8 mouse cellular contexts compared by ENCODE assay signal in the genomic region with DNA sequence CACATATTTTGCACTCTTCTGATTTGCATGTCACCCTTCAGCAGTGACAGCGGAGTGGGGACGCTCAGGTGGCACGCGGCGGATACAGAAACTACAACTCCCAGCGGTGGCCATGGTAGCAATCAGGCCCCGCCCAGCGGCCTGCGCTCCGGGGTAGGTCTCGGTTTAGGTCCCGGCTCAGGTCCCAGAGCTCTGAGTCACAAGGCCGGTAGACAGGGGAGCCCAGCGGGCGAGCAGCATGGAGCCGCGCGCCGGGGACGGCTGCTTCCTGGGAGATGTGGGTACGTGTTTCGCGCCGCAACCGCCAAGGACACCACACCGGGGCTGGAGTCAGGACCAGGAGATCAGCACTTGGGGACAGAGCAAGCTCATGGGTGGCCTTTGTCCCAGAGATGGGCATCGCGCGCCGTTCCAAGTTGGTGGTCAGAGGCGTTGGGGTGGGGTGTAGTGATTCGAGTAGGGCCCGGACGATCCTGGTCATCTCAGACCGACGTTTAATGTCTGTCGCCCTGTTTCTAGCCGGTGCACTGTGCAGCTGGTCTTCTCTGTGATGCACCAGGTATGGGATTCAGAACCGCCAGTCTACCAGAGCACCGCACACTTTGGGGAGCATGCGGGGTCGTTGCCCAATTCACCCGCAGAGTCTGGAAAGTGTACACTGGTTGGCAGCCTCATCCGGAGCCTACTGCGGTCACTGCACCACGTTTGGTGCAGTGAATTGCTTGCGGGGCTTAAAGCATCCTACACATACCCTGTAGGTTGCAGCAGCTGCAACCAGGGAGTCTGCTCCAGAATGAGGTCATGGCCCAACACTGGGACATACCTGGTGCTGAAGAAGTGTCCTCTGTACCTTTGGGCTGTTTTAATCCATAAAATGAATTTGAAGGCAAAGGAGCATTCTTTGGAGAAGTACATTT. TPM values are rescaled to one million over a fixed set of nuclear protein-coding genes. Genes with fewer than 3 reads are reported as not detected.
DNase-seq lines count a peak whose midpoint lies in the region; ATAC-seq lines count a peak whose summit lies in the region.

A gene (plus strand): TSS at position 138 of the 917 bp plus-strand sequence.

- peak; percentile 93 for ATAC-seq in hindbrain, embryonic 12.5 days (ENCODE audit: low FRiP score)

- WGBS in hindbrain, embryonic 12.5 days: 1% methylated on average over 47 of the region's 47 CpGs

- H3K36me3 ChIP-seq in hindbrain, embryonic 12.5 days: no peaks in the 10 kb centered on the region

- no peaks in the 10 kb centered on the region for H3K27me3 ChIP-seq in hindbrain, embryonic 12.5 days

- peak within 1 kb of the TSS; percentile 61 for H3K4me3 ChIP-seq in hindbrain, embryonic 12.5 days

- no peaks in the 10 kb centered on the region for H3K9me3 ChIP-seq in hindbrain, embryonic 12.5 days (replicated peaks)

- H3K27ac ChIP-seq in hindbrain, embryonic 12.5 days: 0 out of 2 replicates have a peak within 1 kb of the TSS, but pooled peaks have one; percentile 30

- peak; percentile 86 for DNase-seq in NIH3T3 (ENCODE audit: low read depth)
- DNase-seq in cerebellum, postnatal 14 days: peak; percentile 80 to 86
- DNase-seq in frontal cortex, postnatal 14 days (ENCODE audit: low spot score in 2 of 2): peak; percentile 64 to 72
- DNase-seq in layer of hippocampus, postnatal 25 days (ENCODE audit: extremely low spot score in 1 of 2, low spot score in 1 of 2): peak; percentile 72 to 79
- peak; percentile 83 for DNase-seq in lung, postnatal 14 days
- DNase-seq in ovary, postnatal 36 days (ENCODE audit: low spot score): peak; percentile 83
- peak; percentile 91 for DNase-seq in thymus, postnatal 14 days

- H3K4me1 ChIP-seq in hindbrain, embryonic 12.5 days: 0 out of 2 replicates have a peak, but pooled peaks cover 3% of the 10 kb centered on the region

- peak within 1 kb of the TSS; percentile 70 for H3K4me2 ChIP-seq in hindbrain, embryonic 12.5 days (replicated peaks)

- peak within 1 kb of the TSS; percentile 71 for H3K9ac ChIP-seq in hindbrain, embryonic 12.5 days

RNA-seq across cellular contexts. Expression of the gene that starts here (rescaled TPM):
- polyA plus RNA-seq in hindbrain, embryonic 12.5 days (2016; fragmentation: Nextera tagmentation; extraction: Ambion mirVana): 11.4 and 12.9 TPM in 2 replicates
- total RNA-seq in layer of hippocampus, postnatal 25 days (2021): 10 to 100 TPM; 28.0 to 34.8 TPM

Comparison
In these comparisons a context has a peak if more than half of its experiments do, and no peak if none do; other contexts are left out.
1. Peak in every context shown above with its lines: DNase-seq, ATAC-seq, H3K4me3 ChIP-seq and H3K27ac ChIP-seq.